Mouse (Mus musculus): ENCODE data around the gene Traf3.

- peak; percentile 48; the same call in 1 of the 2 replicates for TF ChIP-seq EP300 (IDR thresholded peaks at IDR 0.05; ENCODE audit: low read depth)
- TF ChIP-seq CTCF (IDR thresholded peaks at IDR 0.05; ENCODE audit: low read depth) = peak; percentile 12; the same call in 1 of the 2 replicates
Measured at GRCm38 (mm10) chr12:111151422-111152156, 14.6 kb upstream of the Traf3 start.

Data from liver, embryonic 14.5 days (tissue).